Mouse (Mus musculus) heart, adult 8-10 months (tissue): ENCODE measurements around the gene Ppargc1a. TPM values are rescaled to one million over a fixed set of nuclear protein-coding genes. Genes with fewer than 3 reads are reported as not detected.

ENCODE experiments used
- DNase-seq: peaks from one replicate; pipeline ENCODE4 v3.0.0; 2022; ENCODE audit warnings: low spot score
- total RNA-seq, 4 experiments: library from RNA; stranded (reverse); gene quantifications; 2 replicates each; pipeline ENCODE4 v1.2.4; 2022

Ppargc1a gene
- total RNA-seq, 4 experiments from 2014 or later = 69.5 to 106 (median 92.6) TPM

- no peak for DNase-seq
Observed at GRCm38 (mm10) chr5:51504654-51505053, 62.9 kb downstream of the Ppargc1a start.

GRCm38 (mm10) chr5:51497910-51498517, 69.5 kb downstream of the Ppargc1a start:
- DNase-seq = no peak

- no peak for DNase-seq
Observed at GRCm38 (mm10) chr5:51495446-51495845, 72.1 kb downstream of the Ppargc1a start.

GRCm38 (mm10) chr5:51494358-51494876, 73.1 kb downstream of the Ppargc1a start:
- DNase-seq = no peak

- no peak for DNase-seq
Observed at GRCm38 (mm10) chr5:51483768-51484167, 83.8 kb downstream of the Ppargc1a start.

GRCm38 (mm10) chr5:51479859-51480258, 87.7 kb downstream of the Ppargc1a start:
- no peak for DNase-seq

- DNase-seq = no peak
Observed at GRCm38 (mm10) chr5:51479456-51479855, 88.1 kb downstream of the Ppargc1a start.

GRCm38 (mm10) chr5:51478319-51478994, 89.1 kb downstream of the Ppargc1a start:
- DNase-seq = no peak

- peak; percentile 14 for DNase-seq
Observed at GRCm38 (mm10) chr5:51477140-51477539, 90.4 kb downstream of the Ppargc1a start.

- DNase-seq = peak; percentile 11
Observed at GRCm38 (mm10) chr5:51475034-51475541, 92.4 kb downstream of the Ppargc1a start.

- no peak for DNase-seq
Observed at GRCm38 (mm10) chr5:51471614-51472013, 95.9 kb downstream of the Ppargc1a start.

GRCm38 (mm10) chr5:51466036-51466435, 101.5 kb downstream of the Ppargc1a start:
- no peak for DNase-seq

- DNase-seq = no peak
Observed at GRCm38 (mm10) chr5:51452033-51452432, 115.5 kb downstream of the Ppargc1a start.

GRCm38 (mm10) chr5:51447631-51448030, 119.9 kb downstream of the Ppargc1a start:
- no peak for DNase-seq

- no peak for DNase-seq
Observed at GRCm38 (mm10) chr5:51446299-51447090, 121.0 kb downstream of the Ppargc1a start.

GRCm38 (mm10) chr5:51445726-51446125, 121.8 kb downstream of the Ppargc1a start:
- DNase-seq = no peak

GRCm38 (mm10) chr5:51439773-51440172, 127.8 kb downstream of the Ppargc1a start:
- DNase-seq = no peak

GRCm38 (mm10) chr5:51433905-51434304, 133.6 kb downstream of the Ppargc1a start:
- DNase-seq = no peak

GRCm38 (mm10) chr5:51432532-51432931, 135.0 kb downstream of the Ppargc1a start:
- no peak for DNase-seq

- no peak for DNase-seq
Observed at GRCm38 (mm10) chr5:51432031-51432430, 135.5 kb downstream of the Ppargc1a start.

GRCm38 (mm10) chr5:51426406-51426805, 141.1 kb downstream of the Ppargc1a start:
- DNase-seq = no peak

- no peak for DNase-seq
Observed at GRCm38 (mm10) chr5:51416377-51416776, 151.1 kb downstream of the Ppargc1a start.
